20 mouse cellular contexts compared by ENCODE assay signal in genomic region chr10:41261218-41261617, GRCm38 (mm10). TPM values are rescaled to one million over a fixed set of nuclear protein-coding genes. Genes with fewer than 3 reads are reported as not detected.
DNase-seq lines count a peak whose midpoint lies in the region; ATAC-seq and TF ChIP-seq lines count a peak whose summit lies in the region.
"Had no signal": no experiment of that assay in that cellular context is flagged by ENCODE, and none has a peak within 500 bp of the region (broad histone marks: within the 10 kb centered on the region; RNA-seq: fewer than 3 reads in every experiment).

No protein-coding gene starts in this region.

- TF ChIP-seq EP300 in liver, embryonic 14.5 days (IDR thresholded peaks at IDR 0.05; ENCODE audit: low read depth): no peak

- no peak for TF ChIP-seq POLR2A in liver, adult 2 months (IDR thresholded peaks at IDR 0.05; ENCODE audit: extremely low read depth, insufficient read depth, low read length)
- no peak for TF ChIP-seq POLR2A in small intestine, adult 2 months (IDR thresholded peaks at IDR 0.05; ENCODE audit: low read depth, low read length)

- no peak for TF ChIP-seq CTCF in liver, adult 2 months (IDR thresholded peaks at IDR 0.05; ENCODE audit: low read depth, low read length)
- no peak for TF ChIP-seq CTCF in liver, embryonic 14.5 days (IDR thresholded peaks at IDR 0.05; ENCODE audit: low read depth)
- TF ChIP-seq CTCF in small intestine, adult 2 months (IDR thresholded peaks at IDR 0.05; ENCODE audit: extremely low read depth, insufficient read length, insufficient replicate concordance, low read depth, low read length): no peak
- no peak for TF ChIP-seq CTCF in midbrain, postnatal 0 days (IDR thresholded peaks at IDR 0.05)

- H3K79me2 ChIP-seq in liver, adult 2 months (ENCODE audit: control insufficient read depth, insufficient read depth, low read length): no peaks in the 10 kb centered on the region

- H3K9ac ChIP-seq in liver, adult 2 months (ENCODE audit: low read depth, low read length): no peak overlapping the region
- peak overlapping the region; percentile 40 for H3K9ac ChIP-seq in liver, embryonic 14.5 days (replicated peaks)
- H3K9ac ChIP-seq in midbrain, postnatal 0 days (replicated peaks; ENCODE audit: low read length, poor library complexity, severe bottlenecking): no peak overlapping the region
- H3K9ac ChIP-seq: embryonic facial prominence, embryonic 12.5 days; forebrain, embryonic 13.5 days; hindbrain, embryonic 13.5 days had no signal

- ATAC-seq in erythroid progenitor cell, adult 5-6 weeks (replicated peaks; ENCODE audit: low FRiP score, poor library complexity, severe bottlenecking): peak; percentile 33; the same call in 1 of the 2 replicates
- ATAC-seq in liver, embryonic 14.5 days (ENCODE audit: insufficient read depth): peak; percentile 68; the same call in 1 of the 2 replicates
- ATAC-seq in midbrain, postnatal 0 days (ENCODE audit: low FRiP score): no peak
- ATAC-seq: forebrain, embryonic 13.5 days had no signal

- no peaks in the 10 kb centered on the region for H3K27me3 ChIP-seq in liver, adult 2 months (ENCODE audit: control insufficient read depth, insufficient read depth, low read length)
- no peaks in the 10 kb centered on the region for H3K27me3 ChIP-seq in liver, embryonic 14.5 days (ENCODE audit: control insufficient read depth, insufficient read depth, low read length)
- H3K27me3 ChIP-seq in small intestine, adult 2 months (ENCODE audit: control insufficient read depth, insufficient read depth, low read length): no peaks in the 10 kb centered on the region
- no peaks in the 10 kb centered on the region for H3K27me3 ChIP-seq in midbrain, postnatal 0 days (ENCODE audit: insufficient read depth, low read length)
- H3K27me3 ChIP-seq: embryonic facial prominence, embryonic 12.5 days; forebrain, embryonic 13.5 days; hindbrain, embryonic 13.5 days had no signal

- H3K9me3 ChIP-seq in liver, embryonic 14.5 days (ENCODE audit: control insufficient read depth, low read length): no peaks in the 10 kb centered on the region
- H3K9me3 ChIP-seq in midbrain, postnatal 0 days (ENCODE audit: low read length): no peaks in the 10 kb centered on the region
- H3K9me3 ChIP-seq: embryonic facial prominence, embryonic 12.5 days; forebrain, embryonic 13.5 days; hindbrain, embryonic 13.5 days had no signal

- H3K4me3 ChIP-seq in liver, adult 2 months (ENCODE audit: insufficient read depth, low read depth, low read length): no peak overlapping the region
- H3K4me3 ChIP-seq in liver, embryonic 14.5 days (ENCODE audit: insufficient read depth in 1 of 2, low read depth in 2 of 2, low read length in 2 of 2): no peak overlapping the region
- no peak overlapping the region for H3K4me3 ChIP-seq in small intestine, adult 2 months (ENCODE audit: low read depth, low read length)
- no peak overlapping the region for H3K4me3 ChIP-seq in midbrain, postnatal 0 days (ENCODE audit: low read depth, low read length)
- H3K4me3 ChIP-seq: embryonic facial prominence, embryonic 12.5 days; forebrain, embryonic 13.5 days; gastrocnemius, adult 2 months; hindbrain, embryonic 13.5 days had no signal

- WGBS in liver, adult 2 months: 64% methylated on average over 1 of the region's 1 CpGs
- 15% methylated on average over 1 of the region's 1 CpGs for WGBS in liver, embryonic 14.5 days (ENCODE audit: insufficient replicate concordance)
- 43% methylated on average over 1 of the region's 1 CpGs for WGBS in small intestine, adult 2 months
- WGBS in midbrain, postnatal 0 days: 53% methylated on average over 1 of the region's 1 CpGs

- no peak overlapping the region for H3K4me2 ChIP-seq in liver, embryonic 14.5 days (ENCODE audit: low read depth)
- no peak overlapping the region for H3K4me2 ChIP-seq in midbrain, postnatal 0 days (ENCODE audit: low read depth, low read length, poor library complexity, severe bottlenecking)
- H3K4me2 ChIP-seq: embryonic facial prominence, embryonic 12.5 days; forebrain, embryonic 13.5 days; hindbrain, embryonic 13.5 days had no signal

- H3K27ac ChIP-seq in liver, adult 2 months (replicated peaks; ENCODE audit: insufficient read depth, low read depth, low read length): peak overlapping the region; percentile 60
- H3K27ac ChIP-seq in liver, embryonic 14.5 days: peak overlapping the region; percentile 68
- H3K27ac ChIP-seq in small intestine, adult 2 months (ENCODE audit: insufficient read depth, low read depth, low read length): peak overlapping the region; percentile 69
- no peak overlapping the region for H3K27ac ChIP-seq in midbrain, postnatal 0 days (ENCODE audit: low read depth, low read length)
- H3K27ac ChIP-seq: embryonic facial prominence, embryonic 12.5 days; forebrain, embryonic 13.5 days; gastrocnemius, adult 2 months; hindbrain, embryonic 13.5 days had no signal

- peaks cover 3% of the 10 kb centered on the region for H3K36me3 ChIP-seq in liver, adult 2 months (ENCODE audit: control insufficient read depth, insufficient read depth, low read length)
- H3K36me3 ChIP-seq in liver, embryonic 14.5 days (replicated peaks; ENCODE audit: control insufficient read depth, insufficient read depth, low read depth): no peaks in the 10 kb centered on the region
- H3K36me3 ChIP-seq in small intestine, adult 2 months (ENCODE audit: control insufficient read depth, insufficient read depth, low read length): peaks cover 10% of the 10 kb centered on the region
- H3K36me3 ChIP-seq in midbrain, postnatal 0 days (ENCODE audit: insufficient read depth, low read length): peaks cover 11% of the 10 kb centered on the region; the same call in 1 of the 2 replicates

- peaks cover 4% of the 10 kb centered on the region for H3K4me1 ChIP-seq in liver, adult 2 months (ENCODE audit: control insufficient read depth, insufficient read depth, low read length)
- peaks cover 16 to 21% of the 10 kb centered on the region in 2 experiments for H3K4me1 ChIP-seq in liver, embryonic 14.5 days (replicated peaks; ENCODE audit: control insufficient read depth in 2 of 2, insufficient read depth in 2 of 2, low read length in 1 of 2)
- H3K4me1 ChIP-seq in small intestine, adult 2 months (ENCODE audit: control insufficient read depth, insufficient read depth, insufficient read length, low read length): peaks cover 10% of the 10 kb centered on the region; the same call in 1 of the 2 replicates
- H3K4me1 ChIP-seq in midbrain, postnatal 0 days (ENCODE audit: insufficient read depth, low read length): no peaks in the 10 kb centered on the region
- H3K4me1 ChIP-seq: forebrain, embryonic 13.5 days; hindbrain, embryonic 13.5 days had no signal

- no peak for DNase-seq in liver, adult 2 months (ENCODE audit: extremely low read depth, low read depth, low spot score)
- no peak for DNase-seq in liver, embryonic 14.5 days (ENCODE audit: low read depth in 3 of 3, low spot score in 3 of 3)
- DNase-seq in embryo, embryonic 11 days: no peak
- DNase-seq in adrenal gland, adult 8-10 months: no peak
- DNase-seq in midbrain, postnatal 0 days (ENCODE audit: low spot score): no peak
- DNase-seq: adrenal gland, postnatal 10 days; cerebellum, adult 11 months; cerebellum, adult 8-10 months; cerebellum, postnatal 14 days; gastrocnemius, adult 2 months; gastrocnemius, postnatal 25 days; heart, postnatal 10 days had no signal

RNA-seq across cellular contexts. Expression of gene Fig4, which starts 41.8 kb away (rescaled TPM):
- 14.1 and 18.0 TPM in 2 replicates for total RNA-seq in erythroid progenitor cell, adult 5-6 weeks (2015; ENCODE audit: low replicate concordance)
- 13.7 and 15.4 TPM in 2 replicates for total RNA-seq in erythroid progenitor cell, adult 5-6 weeks (2017; ENCODE audit: low replicate concordance)
- 10.6 and 12.9 TPM in 2 replicates for total RNA-seq in liver, adult 2 months (2014; rRNA removed)
- 5.1 and 5.4 TPM in 2 replicates for polyA plus RNA-seq in liver, adult 2 months (2012; rRNA removed)
- polyA plus RNA-seq in liver, embryonic 14.5 days (2012; rRNA removed): 4.0 and 4.3 TPM in 2 replicates
- 9.3 and 11.2 TPM in 2 replicates for polyA plus RNA-seq in liver, embryonic 14.5 days (2014; fragmentation: Nextera tagmentation; extraction: Ambion mirVana)
- polyA plus RNA-seq in small intestine, adult 2 months (2012; rRNA removed): 3.8 and 7.6 TPM in 2 replicates
- total RNA-seq in adrenal gland, adult 8-10 months (2022): 10 to 100 TPM; 23.1 to 25.6 (median 24.1) TPM
- total RNA-seq in midbrain, postnatal 0 days (2014; rRNA removed): 30.1 and 36.4 TPM in 2 replicates
- 31.0 and 32.9 TPM in 2 replicates for polyA plus RNA-seq in midbrain, postnatal 0 days (2015; fragmentation: Nextera tagmentation; extraction: Ambion mirVana)

RNA-seq across cellular contexts. Expression of gene Ak9, which starts 42.6 kb away (rescaled TPM):
- total RNA-seq in erythroid progenitor cell, adult 5-6 weeks (2015; ENCODE audit: low replicate concordance): not detected in 2 replicates
- 0.13 TPM in 1 of 2 replicates, not detected in the other for total RNA-seq in erythroid progenitor cell, adult 5-6 weeks (2017; ENCODE audit: low replicate concordance)
- not detected in 2 replicates for total RNA-seq in liver, adult 2 months (2014; rRNA removed)
- polyA plus RNA-seq in liver, adult 2 months (2012; rRNA removed): not detected in 2 replicates
- not detected in 2 replicates for polyA plus RNA-seq in liver, embryonic 14.5 days (2012; rRNA removed)
- not detected in 2 replicates for polyA plus RNA-seq in liver, embryonic 14.5 days (2014; fragmentation: Nextera tagmentation; extraction: Ambion mirVana)
- not detected in 2 replicates for polyA plus RNA-seq in small intestine, adult 2 months (2012; rRNA removed)
- under 1 TPM in 2 of 4 experiments, not detected in 2; 0.05 to 0.14 TPM for total RNA-seq in adrenal gland, adult 8-10 months (2022)
- total RNA-seq in midbrain, postnatal 0 days (2014; rRNA removed): 0.11 and 0.14 TPM in 2 replicates
- polyA plus RNA-seq in midbrain, postnatal 0 days (2015; fragmentation: Nextera tagmentation; extraction: Ambion mirVana): 0.16 and 0.19 TPM in 2 replicates
- total RNA-seq: adrenal gland, postnatal 10 days; common myeloid progenitor, adult 5-6 weeks; gastrocnemius, adult 2 months; gastrocnemius, postnatal 25 days; granulocyte monocyte progenitor cell, adult 5-6 weeks; heart, postnatal 10 days; hematopoietic stem cell, adult 5-6 weeks had no signal
